Mouse (Mus musculus) kidney, adult 2 months (tissue): ENCODE measurements around the gene Wap.

Source experiments
- CTCF ChIP-seq: fragments of 200-500 bp; conservative IDR thresholded peaks from 2 replicates; pipeline ENCODE4 v1.5.1; 2011; ENCODE audit warnings: low read depth, mild to moderate bottlenecking, control low read depth, low read length, moderate library complexity, mixed read lengths; ENCODE audit not compliant: insufficient read depth, insufficient read length
- POLR2A ChIP-seq: fragments of 200-500 bp; IDR thresholded peaks from one replicate; pipeline ENCODE4 v1.6.1; 2011; ENCODE audit warnings: low read depth, low read length, control low read depth

DNA sequence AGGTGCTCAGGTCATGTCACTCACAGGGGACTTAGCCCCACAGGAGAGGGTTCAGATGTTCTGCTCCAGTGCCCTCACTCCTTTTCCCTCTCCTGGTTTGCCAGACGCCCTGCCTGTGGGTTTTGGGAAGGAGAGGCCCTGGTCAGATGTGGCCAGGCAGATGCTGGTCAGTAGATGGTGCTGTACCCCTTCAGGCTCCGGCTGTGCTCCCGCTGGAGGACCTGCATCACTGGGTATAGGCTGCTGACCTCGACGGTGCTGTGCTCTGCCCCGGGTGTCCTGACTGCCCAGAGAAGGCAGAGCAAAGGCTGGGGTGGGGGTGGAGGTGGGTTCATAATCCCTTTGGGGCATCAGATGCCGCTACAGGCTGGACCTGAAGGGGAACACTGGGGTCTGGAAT, 39.1 kb upstream of the Wap start:
- TF ChIP-seq POLR2A (no peak), CTCF (peak; percentile 65; the same call in 1 of the 2 replicates)
